Mouse (Mus musculus) cerebellum, adult 8-10 months (tissue): ENCODE data around the gene Tgfb2.

Experiments
- DNase-seq: peaks from one replicate; pipeline ENCODE4 v3.0.0; 2022

Tgfb2 gene

DNA sequence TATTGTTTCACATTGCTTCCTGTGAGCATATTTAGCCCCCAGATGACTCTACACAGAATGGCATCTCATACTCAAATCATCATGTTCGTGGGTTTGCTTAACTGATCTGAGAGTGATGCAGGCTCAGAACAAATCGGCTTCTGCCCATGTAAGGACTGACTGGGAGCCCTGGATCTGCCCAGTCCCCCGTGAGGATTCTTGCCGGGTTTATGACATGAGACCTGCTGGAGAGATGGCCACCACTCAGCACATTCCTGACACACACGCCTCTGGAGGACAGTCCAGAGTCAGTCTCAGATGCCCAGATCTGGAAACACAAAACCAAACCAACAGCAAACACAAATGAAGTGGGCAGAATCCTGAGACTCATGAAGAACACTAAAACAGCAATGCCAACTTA is 128.5 kb downstream of the Tgfb2 start:
- no peak for DNase-seq

GRCm38 (mm10) chr1:186575629-186576028 is 130.2 kb downstream of the Tgfb2 start:
- no peak for DNase-seq

DNA sequence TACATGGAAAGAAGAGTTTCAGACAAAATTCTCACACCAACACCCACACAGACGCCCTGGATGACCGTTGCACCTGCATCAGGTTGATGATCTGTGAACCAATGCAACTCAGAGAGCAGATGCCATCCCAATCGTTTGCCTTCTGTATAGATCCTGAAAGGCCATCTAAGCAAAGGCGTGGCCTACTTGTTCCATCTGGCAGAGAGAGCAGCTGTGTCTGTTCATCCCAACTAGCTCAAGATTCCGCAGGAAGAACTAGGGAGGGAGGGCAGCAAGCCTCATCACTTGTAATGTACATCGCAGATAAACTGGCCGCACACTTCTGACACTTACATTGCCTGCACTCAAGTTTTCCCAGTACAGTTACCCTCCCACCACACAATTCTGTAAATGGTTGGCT is 130.7 kb downstream of the Tgfb2 start:
- no peak for DNase-seq
